Mouse (Mus musculus): ENCODE data around the gene Srgap2. TPM values are rescaled to one million over a fixed set of nuclear protein-coding genes. Genes with fewer than 3 reads are reported as not detected.
A peak's percentile ranks its signal among the peaks of the same experiment; 100 is the strongest.

Gene Srgap2
- polyA plus RNA-seq, 1 experiment from 2014 or later: 20.8 TPM

DNA sequence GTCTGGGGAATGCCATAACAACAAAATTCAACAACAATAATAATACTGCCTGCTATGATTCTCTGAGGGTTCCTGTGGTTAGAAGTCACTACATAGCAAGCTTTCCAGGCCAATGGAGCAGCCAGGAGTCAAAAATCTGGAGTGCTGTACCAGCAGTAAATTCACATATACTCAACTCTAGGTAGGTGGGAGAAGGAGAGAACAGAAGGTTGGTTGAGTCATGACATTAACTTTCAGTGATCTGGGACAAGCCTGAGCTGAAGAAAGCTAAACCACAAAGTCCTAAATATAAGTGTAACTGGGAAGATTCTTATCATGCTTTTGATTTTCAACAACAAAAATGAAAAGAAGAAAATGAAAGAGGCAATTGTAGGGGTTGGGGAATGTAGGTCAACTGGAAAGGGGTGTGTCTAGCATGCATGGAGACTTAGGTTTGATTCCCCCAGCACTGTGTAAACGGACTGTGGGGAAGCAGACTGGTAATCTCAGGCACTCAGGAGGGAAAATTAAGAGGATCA, 177.1 kb downstream of the Srgap2 start:
- Histone ChIP-seq H3K36me3 (ENCODE audit: control insufficient read depth, insufficient read depth, low read length) (peaks cover 27% of the 10 kb centered on the region), H3K27me3 (ENCODE audit: control insufficient read depth, insufficient read depth, low read length) (no peaks in the 10 kb centered on the region), H3K27ac (ENCODE audit: low read depth, low read length) (no peak overlapping the region), H3K4me2 (replicated peaks; ENCODE audit: low read depth, low read length) (no peak overlapping the region), H3K9me3 (ENCODE audit: control insufficient read depth, low read length) (no peaks in the 10 kb centered on the region), H3K4me1 (ENCODE audit: control insufficient read depth, insufficient read depth, low read length) (0 out of 2 replicates have a peak, but pooled peaks cover 5% of the 10 kb centered on the region), H3K9ac (ENCODE audit: low read depth, low read length) (no peak overlapping the region), H3K4me3 (ENCODE audit: low read length) (no peak overlapping the region)
- ATAC-seq (ENCODE audit: low FRiP score, low TSS enrichment): no peak
- 74% methylated on average over 1 of the region's 1 CpGs for WGBS

GRCm38 (mm10) chr1:131347708-131348107, 179.4 kb downstream of the Srgap2 start:
- Histone ChIP-seq H3K9me3 (ENCODE audit: control insufficient read depth, low read length) (no peaks in the 10 kb centered on the region), H3K4me3 (ENCODE audit: low read length) (no peak overlapping the region), H3K27me3 (ENCODE audit: control insufficient read depth, insufficient read depth, low read length) (no peaks in the 10 kb centered on the region), H3K27ac (ENCODE audit: low read depth, low read length) (no peak overlapping the region), H3K4me1 (ENCODE audit: control insufficient read depth, insufficient read depth, low read length) (0 out of 2 replicates have a peak, but pooled peaks cover 5% of the 10 kb centered on the region), H3K4me2 (replicated peaks; ENCODE audit: low read depth, low read length) (no peak overlapping the region), H3K9ac (ENCODE audit: low read depth, low read length) (no peak overlapping the region), H3K36me3 (ENCODE audit: control insufficient read depth, insufficient read depth, low read length) (peaks cover 27% of the 10 kb centered on the region)
- ATAC-seq (ENCODE audit: low FRiP score, low TSS enrichment): no peak
- WGBS: 76% methylated on average over 2 of the region's 2 CpGs

DNA sequence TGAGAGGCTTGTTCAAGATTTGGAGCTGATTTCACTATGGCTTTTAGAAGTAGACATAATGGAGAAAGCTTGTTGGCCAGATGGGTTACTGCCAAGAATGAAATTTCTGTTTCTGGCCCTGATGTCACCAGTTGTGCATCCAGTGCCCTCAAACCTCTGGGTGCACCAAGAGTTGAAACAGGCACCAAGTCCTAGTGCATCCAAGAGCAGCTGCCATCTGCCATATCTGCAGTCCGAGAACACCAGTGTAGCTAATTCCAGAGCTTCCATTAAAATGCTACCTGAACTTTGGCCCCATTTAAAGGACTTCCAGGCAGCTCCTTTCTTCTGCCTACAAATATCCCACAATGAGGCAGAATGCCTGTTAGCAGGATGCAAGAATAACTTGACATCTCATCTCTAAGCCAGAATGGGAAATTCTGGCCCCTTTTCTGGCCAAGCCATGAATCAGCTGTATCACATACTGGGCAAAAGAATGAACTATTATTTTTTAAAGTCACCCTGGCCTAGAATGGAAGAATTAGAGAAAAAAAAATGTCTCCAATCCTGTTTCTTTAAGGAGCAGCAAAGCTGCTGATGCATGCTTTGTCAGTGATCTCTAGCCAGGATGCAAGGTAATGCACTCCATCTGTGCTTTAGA, 180.1 kb downstream of the Srgap2 start:
- Histone ChIP-seq H3K9me3 (ENCODE audit: control insufficient read depth, low read length) (no peaks in the 10 kb centered on the region), H3K36me3 (ENCODE audit: control insufficient read depth, insufficient read depth, low read length) (peaks cover 27% of the 10 kb centered on the region), H3K9ac (ENCODE audit: low read depth, low read length) (no peak overlapping the region), H3K4me2 (replicated peaks; ENCODE audit: low read depth, low read length) (no peak overlapping the region), H3K4me3 (ENCODE audit: low read length) (no peak overlapping the region), H3K27me3 (ENCODE audit: control insufficient read depth, insufficient read depth, low read length) (no peaks in the 10 kb centered on the region), H3K4me1 (ENCODE audit: control insufficient read depth, insufficient read depth, low read length) (0 out of 2 replicates have a peak, but pooled peaks cover 5% of the 10 kb centered on the region), H3K27ac (ENCODE audit: low read depth, low read length) (no peak overlapping the region)
- 76% methylated on average over 1 of the region's 1 CpGs for WGBS
- ATAC-seq (ENCODE audit: low FRiP score, low TSS enrichment): no peak

DNA sequence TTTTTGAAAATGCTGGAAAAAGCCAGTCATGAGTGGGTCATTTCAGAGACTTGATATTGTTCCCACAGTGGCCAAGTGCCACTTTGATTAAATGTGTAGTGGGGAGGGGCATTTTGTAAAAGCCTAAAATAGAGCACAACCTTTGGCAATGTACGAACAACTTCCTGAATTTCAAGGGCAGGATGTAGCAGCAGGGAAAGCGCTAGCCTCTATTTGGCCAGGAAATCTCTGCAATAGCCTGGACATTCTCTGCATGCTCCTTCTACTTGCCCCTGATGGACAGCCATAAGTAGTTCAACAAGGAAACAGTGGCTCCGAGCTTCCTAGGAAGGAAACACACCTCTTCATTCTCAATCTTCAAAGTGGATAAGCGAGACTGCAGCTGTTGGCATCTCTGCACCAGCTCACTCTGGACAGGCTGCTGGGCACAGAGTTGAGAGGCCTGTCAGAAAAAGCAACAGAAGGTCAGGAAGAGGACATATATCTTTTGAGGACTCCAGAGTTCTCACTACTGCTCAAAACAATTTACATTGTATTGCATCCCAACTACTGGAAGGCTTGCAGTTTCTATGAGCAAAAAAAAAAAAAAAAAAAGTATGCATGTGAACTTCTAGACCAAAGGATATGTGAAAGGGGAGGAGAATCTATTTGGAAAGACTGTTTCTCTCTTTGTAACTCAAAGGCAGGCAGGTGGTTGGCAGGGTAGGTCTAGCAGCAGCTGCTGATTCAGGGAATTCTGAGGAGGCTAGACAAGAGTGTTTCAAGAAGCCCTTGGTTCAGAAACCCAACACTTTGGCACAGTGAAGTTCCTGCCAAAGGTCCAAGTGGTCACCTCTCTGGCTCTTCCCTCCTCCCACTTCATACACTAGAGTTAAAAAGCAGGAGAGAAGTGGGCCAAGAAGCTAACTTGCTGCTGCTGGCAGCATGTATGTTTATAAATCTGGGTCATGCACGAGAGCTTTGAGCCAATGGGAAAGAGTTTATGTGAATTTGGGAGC, 181.4 kb downstream of the Srgap2 start:
- no peak overlapping the region for H3K4me3 ChIP-seq (ENCODE audit: low read length)
- 69% methylated on average over 5 of the region's 5 CpGs for WGBS
- H3K4me2 ChIP-seq (replicated peaks; ENCODE audit: low read depth, low read length): no peak overlapping the region
- no peak overlapping the region for H3K27ac ChIP-seq (ENCODE audit: low read depth, low read length)
- 0 out of 2 replicates have a peak, but pooled peaks cover 5% of the 10 kb centered on the region for H3K4me1 ChIP-seq (ENCODE audit: control insufficient read depth, insufficient read depth, low read length)
- ATAC-seq (ENCODE audit: low FRiP score, low TSS enrichment): no peak
- H3K9ac ChIP-seq (ENCODE audit: low read depth, low read length): no peak overlapping the region
- H3K36me3 ChIP-seq (ENCODE audit: control insufficient read depth, insufficient read depth, low read length): peaks cover 27% of the 10 kb centered on the region
- no peaks in the 10 kb centered on the region for H3K27me3 ChIP-seq (ENCODE audit: control insufficient read depth, insufficient read depth, low read length)
- no peaks in the 10 kb centered on the region for H3K9me3 ChIP-seq (ENCODE audit: control insufficient read depth, low read length)

GRCm38 (mm10) chr1:131344691-131345090, 182.5 kb downstream of the Srgap2 start:
- ATAC-seq (ENCODE audit: low FRiP score, low TSS enrichment): no peak
- Histone ChIP-seq H3K4me2 (replicated peaks; ENCODE audit: low read depth, low read length) (no peak overlapping the region), H3K4me1 (ENCODE audit: control insufficient read depth, insufficient read depth, low read length) (0 out of 2 replicates have a peak, but pooled peaks cover 5% of the 10 kb centered on the region), H3K4me3 (ENCODE audit: low read length) (no peak overlapping the region), H3K9me3 (ENCODE audit: control insufficient read depth, low read length) (no peaks in the 10 kb centered on the region), H3K9ac (ENCODE audit: low read depth, low read length) (no peak overlapping the region), H3K36me3 (ENCODE audit: control insufficient read depth, insufficient read depth, low read length) (peaks cover 27% of the 10 kb centered on the region), H3K27me3 (ENCODE audit: control insufficient read depth, insufficient read depth, low read length) (no peaks in the 10 kb centered on the region), H3K27ac (ENCODE audit: low read depth, low read length) (no peak overlapping the region)
- 86% methylated on average over 2 of the region's 2 CpGs for WGBS

DNA sequence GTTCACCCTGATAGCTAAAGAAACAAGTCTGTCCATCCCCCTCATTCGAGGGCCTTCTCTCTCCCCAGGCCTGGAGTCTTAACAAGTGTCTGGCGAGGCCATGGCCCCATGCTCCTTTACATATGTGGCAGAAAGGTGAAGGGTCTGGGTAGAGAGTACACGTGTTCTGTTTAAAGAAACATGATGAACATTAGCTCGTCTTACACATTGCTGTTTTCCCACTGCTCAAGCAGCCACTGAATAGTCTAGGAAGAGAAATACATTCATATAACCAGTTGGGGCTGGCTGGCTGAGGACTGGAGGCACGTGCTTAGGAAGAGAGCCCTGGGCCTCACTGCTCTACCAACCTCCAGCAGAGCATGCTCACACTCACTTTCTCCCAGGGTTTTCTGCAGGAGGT, 191.1 kb downstream of the Srgap2 start:
- WGBS: 55% methylated on average over 5 of the region's 5 CpGs
- no peak for ATAC-seq (ENCODE audit: low FRiP score, low TSS enrichment)
- 0 out of 2 replicates have a peak overlapping the region, but pooled peaks have one; percentile 20 for H3K27ac ChIP-seq (ENCODE audit: low read depth, low read length)
- no peaks in the 10 kb centered on the region for H3K9me3 ChIP-seq (ENCODE audit: control insufficient read depth, low read length)
- no peak overlapping the region for H3K4me2 ChIP-seq (replicated peaks; ENCODE audit: low read depth, low read length)
- H3K36me3 ChIP-seq (ENCODE audit: control insufficient read depth, insufficient read depth, low read length): peaks cover 22% of the 10 kb centered on the region
- no peaks in the 10 kb centered on the region for H3K4me1 ChIP-seq (ENCODE audit: control insufficient read depth, insufficient read depth, low read length)
- H3K4me3 ChIP-seq (ENCODE audit: low read length): no peak overlapping the region
- H3K27me3 ChIP-seq (ENCODE audit: control insufficient read depth, insufficient read depth, low read length): no peaks in the 10 kb centered on the region
- no peak overlapping the region for H3K9ac ChIP-seq (ENCODE audit: low read depth, low read length)

DNA sequence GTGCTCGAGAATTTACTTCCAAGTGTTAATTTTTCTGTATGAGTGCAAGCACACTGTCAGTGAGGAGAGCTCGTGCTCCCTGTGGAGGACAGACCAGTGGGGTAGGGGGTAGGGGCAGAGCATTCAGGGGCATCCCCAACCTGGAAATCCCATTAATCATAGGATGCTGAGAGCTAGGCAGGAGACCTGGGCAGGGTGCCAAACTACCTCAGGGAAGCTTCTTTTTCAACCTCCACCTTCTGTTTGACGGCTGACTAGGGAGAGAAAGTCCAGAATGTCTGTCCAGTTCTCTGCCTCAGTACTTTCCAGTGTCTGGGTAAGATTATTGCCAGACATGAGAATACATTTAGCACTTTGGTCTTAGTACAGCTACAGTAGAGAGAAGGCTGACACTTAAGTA, 191.5 kb downstream of the Srgap2 start:
- Histone ChIP-seq H3K9me3 (ENCODE audit: control insufficient read depth, low read length) (no peaks in the 10 kb centered on the region), H3K4me2 (replicated peaks; ENCODE audit: low read depth, low read length) (no peak overlapping the region), H3K36me3 (ENCODE audit: control insufficient read depth, insufficient read depth, low read length) (peaks cover 22% of the 10 kb centered on the region), H3K4me3 (ENCODE audit: low read length) (no peak overlapping the region), H3K9ac (ENCODE audit: low read depth, low read length) (no peak overlapping the region), H3K27ac (ENCODE audit: low read depth, low read length) (0 out of 2 replicates have a peak overlapping the region, but pooled peaks have one; percentile 20), H3K4me1 (ENCODE audit: control insufficient read depth, insufficient read depth, low read length) (no peaks in the 10 kb centered on the region), H3K27me3 (ENCODE audit: control insufficient read depth, insufficient read depth, low read length) (no peaks in the 10 kb centered on the region)
- WGBS: 61% methylated on average over 3 of the region's 3 CpGs
- no peak for ATAC-seq (ENCODE audit: low FRiP score, low TSS enrichment)

DNA sequence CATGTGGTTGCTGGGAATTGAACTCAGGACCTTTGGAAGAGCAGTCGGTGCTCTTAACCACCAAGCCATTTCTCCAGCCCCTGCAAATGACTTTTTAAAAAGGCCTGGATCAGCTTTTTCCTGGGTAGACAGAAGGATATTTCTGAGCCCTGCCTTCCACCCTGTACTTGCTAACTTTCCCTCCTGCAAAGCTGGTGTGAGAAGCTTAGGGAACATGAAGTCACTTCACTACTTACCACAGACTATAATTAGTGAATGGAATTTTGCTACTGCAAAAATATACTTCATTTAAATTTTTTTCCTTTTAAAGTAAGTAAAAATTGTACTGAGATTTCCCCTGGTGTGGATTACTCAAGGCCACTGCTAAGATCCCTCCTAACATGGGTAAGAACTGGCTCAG, 196.0 kb downstream of the Srgap2 start:
- Histone ChIP-seq H3K27ac (ENCODE audit: low read depth, low read length) (no peak overlapping the region), H3K9ac (ENCODE audit: low read depth, low read length) (no peak overlapping the region), H3K36me3 (ENCODE audit: control insufficient read depth, insufficient read depth, low read length) (peaks cover 17% of the 10 kb centered on the region), H3K4me2 (replicated peaks; ENCODE audit: low read depth, low read length) (no peak overlapping the region), H3K9me3 (ENCODE audit: control insufficient read depth, low read length) (no peaks in the 10 kb centered on the region), H3K4me3 (ENCODE audit: low read length) (no peak overlapping the region), H3K27me3 (ENCODE audit: control insufficient read depth, insufficient read depth, low read length) (no peaks in the 10 kb centered on the region), H3K4me1 (ENCODE audit: control insufficient read depth, insufficient read depth, low read length) (no peaks in the 10 kb centered on the region)
- WGBS: 85% methylated on average over 1 of the region's 1 CpGs
- ATAC-seq (ENCODE audit: low FRiP score, low TSS enrichment): no peak
